Mouse (Mus musculus) limb, embryonic 10.5 days (tissue): ENCODE measurements at regions not wholly inside any gene's neighbourhood (a gene's known extent, or its start where the extent isn't known, plus 50 kb on each side); places are given as distances from the start of the nearest gene placed in this dataset.
A peak's percentile ranks its signal among the peaks of the same experiment; 100 is the strongest.

Experiments used
- DNase-seq: peaks from one replicate; pipeline ENCODE4 v3.0.0-alpha.2; 2017; ENCODE audit warnings: low spot score
- H3K27ac ChIP-seq: fragments of 300-500 bp; sonication (generic); 2 replicates; pipeline ENCODE4 v1.5.1; 2016; ENCODE audit warnings: mild to moderate bottlenecking
- H3K27me3 ChIP-seq: fragments of 300-500 bp; sonication (generic); 2 replicates; pipeline ENCODE4 v1.6.1; 2016; ENCODE audit warnings: low read depth, mild to moderate bottlenecking; ENCODE audit not compliant: poor library complexity, severe bottlenecking
- H3K36me3 ChIP-seq: fragments of 300-500 bp; sonication (generic); 2 replicates; pipeline ENCODE4 v1.6.1; 2016; ENCODE audit warnings: mild to moderate bottlenecking, moderate library complexity
- H3K4me1 ChIP-seq: fragments of 300-500 bp; sonication (generic); 2 replicates; pipeline ENCODE4 v1.6.1; 2016
- H3K4me3 ChIP-seq: fragments of 300-500 bp; sonication (generic); 2 replicates; pipeline ENCODE4 v1.5.1; 2016; ENCODE audit warnings: mild to moderate bottlenecking, moderate library complexity
- H3K9me3 ChIP-seq: fragments of 300-500 bp; sonication (generic); replicated peaks from 2 replicates; pipeline ENCODE4 v1.6.1; 2016; ENCODE audit warnings: mild to moderate bottlenecking
- WGBS: fragments of 180-500 bp; shearing (Covaris S2); methylation state at CpG from one replicate; pipeline ENCODE4 v1.1.7; 2016; 5-methylcytosine and 5-hydroxymethylcytosine counted together

- Histone ChIP-seq H3K4me1 (no peaks in the 10 kb centered on the region), H3K27ac (no peak overlapping the region), H3K27me3 (no peaks in the 10 kb centered on the region), H3K4me3 (no peak overlapping the region), H3K9me3 (no peaks in the 10 kb centered on the region), H3K36me3 (no peaks in the 10 kb centered on the region)
- 72% methylated on average over 1 of the region's 1 CpGs for WGBS
- DNase-seq: no peak
Observed at GRCm38 (mm10) chr15:7676970-7677369, 133.7 kb upstream of the Gdnf start.

GRCm38 (mm10) chr15:7678711-7679110, 131.9 kb upstream of the Gdnf start:
- 94% methylated on average over 8 of the region's 8 CpGs for WGBS
- H3K4me1 ChIP-seq: peaks cover 8% of the 10 kb centered on the region
- no peaks in the 10 kb centered on the region for H3K27me3 ChIP-seq
- H3K4me3 ChIP-seq: no peak overlapping the region
- H3K36me3 ChIP-seq: no peaks in the 10 kb centered on the region
- no peaks in the 10 kb centered on the region for H3K9me3 ChIP-seq
- no peak overlapping the region for H3K27ac ChIP-seq
- no peak for DNase-seq

GRCm38 (mm10) chr15:7681011-7681410, 129.6 kb upstream of the Gdnf start:
- no peaks in the 10 kb centered on the region for H3K9me3 ChIP-seq
- H3K36me3 ChIP-seq: no peaks in the 10 kb centered on the region
- no peak overlapping the region for H3K27ac ChIP-seq
- peaks cover 12% of the 10 kb centered on the region for H3K4me1 ChIP-seq
- no peak for DNase-seq
- H3K27me3 ChIP-seq: no peaks in the 10 kb centered on the region
- WGBS: 80% methylated on average over 4 of the region's 4 CpGs
- no peak overlapping the region for H3K4me3 ChIP-seq

GRCm38 (mm10) chr15:7683235-7683974, 127.2 kb upstream of the Gdnf start:
- WGBS: 28% methylated on average over 8 of the region's 8 CpGs
- Histone ChIP-seq H3K4me1 (peaks cover 12% of the 10 kb centered on the region), H3K36me3 (no peaks in the 10 kb centered on the region), H3K9me3 (no peaks in the 10 kb centered on the region), H3K27ac (no peak overlapping the region), H3K4me3 (no peak overlapping the region), H3K27me3 (no peaks in the 10 kb centered on the region)
- DNase-seq: no peak

- no peaks in the 10 kb centered on the region for H3K36me3 ChIP-seq
- no peaks in the 10 kb centered on the region for H3K4me1 ChIP-seq
- no peaks in the 10 kb centered on the region for H3K9me3 ChIP-seq
- no peaks in the 10 kb centered on the region for H3K27me3 ChIP-seq
- no peak overlapping the region for H3K4me3 ChIP-seq
- WGBS: 92% methylated on average over 1 of the region's 1 CpGs
- no peak overlapping the region for H3K27ac ChIP-seq
- no peak for DNase-seq
Observed at GRCm38 (mm10) chr15:7691251-7691650, 119.4 kb upstream of the Gdnf start.

- H3K4me3 ChIP-seq: no peak overlapping the region
- H3K27ac ChIP-seq: no peak overlapping the region
- H3K27me3 ChIP-seq: no peaks in the 10 kb centered on the region
- WGBS: 89% methylated on average over 3 of the region's 3 CpGs
- no peak for DNase-seq
- H3K4me1 ChIP-seq: no peaks in the 10 kb centered on the region
- H3K9me3 ChIP-seq: no peaks in the 10 kb centered on the region
- no peaks in the 10 kb centered on the region for H3K36me3 ChIP-seq
Observed at GRCm38 (mm10) chr15:7692096-7692495, 118.5 kb upstream of the Gdnf start.

- Histone ChIP-seq H3K4me1 (0 out of 2 replicates have a peak, but pooled peaks cover 6% of the 10 kb centered on the region), H3K9me3 (no peaks in the 10 kb centered on the region), H3K27ac (no peak overlapping the region), H3K4me3 (no peak overlapping the region), H3K27me3 (no peaks in the 10 kb centered on the region), H3K36me3 (no peaks in the 10 kb centered on the region)
- WGBS: 95% methylated on average over 5 of the region's 5 CpGs
- DNase-seq: no peak
Observed at GRCm38 (mm10) chr15:7694037-7694436, 116.6 kb upstream of the Gdnf start.

- H3K27ac ChIP-seq: no peak overlapping the region
- WGBS: 49% methylated on average over 3 of the region's 3 CpGs
- no peak for DNase-seq
- H3K9me3 ChIP-seq: no peaks in the 10 kb centered on the region
- 0 out of 2 replicates have a peak, but pooled peaks cover 6% of the 10 kb centered on the region for H3K4me1 ChIP-seq
- H3K4me3 ChIP-seq: no peak overlapping the region
- H3K36me3 ChIP-seq: no peaks in the 10 kb centered on the region
- no peaks in the 10 kb centered on the region for H3K27me3 ChIP-seq
Observed at GRCm38 (mm10) chr15:7697724-7698123, 112.9 kb upstream of the Gdnf start.

- no peak for DNase-seq
- WGBS: 91% methylated on average over 5 of the region's 5 CpGs
Observed at GRCm38 (mm10) chr15:7708836-7709235, 101.8 kb upstream of the Gdnf start.

GRCm38 (mm10) chr15:7714641-7715040, 96.0 kb upstream of the Gdnf start:
- WGBS: 83% methylated on average over 1 of the region's 1 CpGs
- H3K4me3 ChIP-seq: no peak overlapping the region
- H3K27ac ChIP-seq: no peak overlapping the region
- DNase-seq: no peak
- H3K4me1 ChIP-seq: 0 out of 2 replicates have a peak, but pooled peaks cover 4% of the 10 kb centered on the region
- no peaks in the 10 kb centered on the region for H3K36me3 ChIP-seq
- H3K9me3 ChIP-seq: no peaks in the 10 kb centered on the region
- H3K27me3 ChIP-seq: no peaks in the 10 kb centered on the region

More at GRCm38 (mm10) chr15:7708836-7709235, 101.8 kb upstream of the Gdnf start:
- Histone ChIP-seq H3K9me3 (no peaks in the 10 kb centered on the region), H3K27me3 (no peaks in the 10 kb centered on the region), H3K4me3 (no peak overlapping the region), H3K27ac (no peak overlapping the region), H3K36me3 (no peaks in the 10 kb centered on the region), H3K4me1 (0 out of 2 replicates have a peak, but pooled peaks cover 4% of the 10 kb centered on the region)

- Histone ChIP-seq H3K36me3 (no peaks in the 10 kb centered on the region), H3K27me3 (no peaks in the 10 kb centered on the region), H3K4me3 (no peak overlapping the region), H3K4me1 (0 out of 2 replicates have a peak, but pooled peaks cover 4% of the 10 kb centered on the region), H3K27ac (no peak overlapping the region), H3K9me3 (no peaks in the 10 kb centered on the region)
- WGBS: 85% methylated on average over 1 of the region's 1 CpGs
- no peak for DNase-seq
Observed at GRCm38 (mm10) chr15:7716188-7716587, 94.5 kb upstream of the Gdnf start.

GRCm38 (mm10) chr15:7723202-7723721, 87.4 kb upstream of the Gdnf start:
- DNase-seq: peak; percentile 53
- 0 out of 2 replicates have a peak overlapping the region, but pooled peaks have one; percentile 50 for H3K27ac ChIP-seq
- H3K27me3 ChIP-seq: peaks cover 21% of the 10 kb centered on the region; the same call in 1 of the 2 replicates
- no peaks in the 10 kb centered on the region for H3K36me3 ChIP-seq
- 18% methylated on average over 5 of the region's 5 CpGs for WGBS
- peaks cover 36% of the 10 kb centered on the region for H3K4me1 ChIP-seq
- no peak overlapping the region for H3K4me3 ChIP-seq
- H3K9me3 ChIP-seq: no peaks in the 10 kb centered on the region

GRCm38 (mm10) chr15:7723770-7724169, 86.9 kb upstream of the Gdnf start:
- Histone ChIP-seq H3K27ac (no peak overlapping the region), H3K4me3 (no peak overlapping the region), H3K36me3 (no peaks in the 10 kb centered on the region), H3K4me1 (peaks cover 39% of the 10 kb centered on the region), H3K27me3 (peaks cover 21% of the 10 kb centered on the region; the same call in 1 of the 2 replicates), H3K9me3 (no peaks in the 10 kb centered on the region)
- DNase-seq: no peak
- 58% methylated on average over 2 of the region's 2 CpGs for WGBS
